Mouse (Mus musculus): ENCODE results near the gene Cmtr1. TPM values are rescaled to one million over a fixed set of nuclear protein-coding genes. Genes with fewer than 3 reads are reported as not detected.

The Cmtr1 gene
- 15.9 and 17.6 TPM in 2 replicates for polyA plus RNA-seq (2012; rRNA removed)

GRCm38 (mm10) chr17:29660076-29660761, at the start of gene Cmtr1:
Gene Cmtr1 (plus strand): TSS chr17:29660595.

DNA sequence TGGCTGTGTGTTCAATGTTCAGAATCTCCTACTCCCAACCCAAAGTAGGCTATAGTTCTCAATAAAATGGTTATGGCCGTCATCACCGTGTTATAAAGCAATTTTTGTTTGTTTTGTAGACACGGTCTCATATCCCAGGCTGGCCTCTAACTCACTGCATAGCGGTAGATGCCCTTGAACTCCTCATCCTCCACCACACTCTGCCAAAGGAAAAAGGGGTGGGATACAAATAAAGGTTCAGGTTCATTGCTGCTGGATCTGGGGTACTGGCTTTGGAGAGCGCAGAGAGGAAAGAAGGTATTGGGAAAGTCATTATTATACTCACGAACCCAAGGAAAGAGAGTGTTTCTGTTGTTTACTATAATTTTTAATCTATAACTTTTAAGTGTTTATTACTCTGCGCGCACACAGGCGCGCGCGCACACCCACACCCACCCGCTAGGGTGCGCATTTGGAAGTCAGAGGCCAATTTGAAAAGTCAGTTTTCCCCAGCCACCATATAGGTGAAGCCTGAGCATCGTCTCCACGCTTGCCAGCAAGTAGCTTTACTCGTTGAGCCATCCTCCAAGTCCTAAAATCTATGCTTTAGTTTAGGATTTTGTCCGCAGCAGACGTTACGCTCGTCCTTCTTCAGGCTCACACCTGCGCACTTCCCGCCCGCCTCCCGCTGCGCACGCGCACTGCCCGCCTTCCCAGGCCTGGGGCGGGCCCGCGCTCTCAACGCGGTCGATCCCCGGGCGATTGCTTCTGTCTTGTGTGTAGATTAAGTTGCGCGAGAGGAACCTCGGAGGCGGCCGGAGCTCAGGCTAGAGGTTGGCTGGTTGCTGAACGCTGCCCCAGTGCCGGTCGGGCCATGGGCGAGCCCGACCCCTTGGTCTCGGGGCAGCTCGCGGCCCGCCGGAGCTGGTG, 46.0 kb upstream of the Cmtr1 start, which contains the start of the genes Rnf8 and Gm28043:
Rnf8 (plus strand) TSS at position 676 of the 909 bp plus-strand sequence.
Gm28043 (plus strand) TSS at position 762 of the 909 bp plus-strand sequence.

DNA sequence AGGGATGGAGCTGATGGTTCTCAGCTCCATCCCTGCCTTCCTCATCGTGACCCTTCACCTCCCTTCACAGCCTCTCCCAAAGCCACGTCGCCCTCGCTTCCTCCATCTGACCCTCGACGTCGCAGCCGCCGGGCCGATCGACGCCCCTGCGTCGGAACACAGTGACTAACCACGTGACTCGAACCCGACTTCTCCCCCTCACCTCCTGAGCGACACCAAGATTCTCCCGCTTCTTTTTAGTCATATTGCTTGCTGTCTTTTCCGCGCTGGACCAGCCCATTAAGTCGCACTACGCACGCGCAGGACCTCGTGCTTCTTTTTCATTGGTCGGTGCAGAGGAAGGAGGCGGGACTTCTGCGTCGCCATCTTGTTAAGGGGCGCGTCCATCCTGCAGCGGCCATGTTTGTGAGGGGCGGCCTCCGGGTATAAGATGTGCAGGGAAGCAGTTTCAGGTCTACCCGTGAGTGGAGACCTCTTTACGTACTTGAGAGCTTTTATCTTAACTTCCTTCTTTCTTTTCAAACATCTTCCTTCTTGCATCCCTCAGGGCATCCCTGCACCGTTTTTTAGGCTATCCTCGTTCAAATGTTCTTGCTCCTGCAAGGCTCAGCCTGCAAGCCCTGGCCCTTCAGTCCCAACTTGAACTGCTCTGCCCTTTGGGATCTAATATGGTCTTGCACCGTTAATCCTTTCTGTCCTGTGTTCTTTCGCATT, 56.5 kb downstream of the Cmtr1 start, which contains the start of gene Ccdc167:
Ccdc167 (minus strand) TSS at position 313 of the 714 bp plus-strand sequence.

Other genes with a start within 250 kb of the Cmtr1 start
- gene Pim1, start 169.8 kb upstream of the Cmtr1 start, polyA plus RNA-seq (2012; rRNA removed): 22.6 and 27.9 TPM in 2 replicates
- gene Gm17657, start 111.0 kb upstream of the Cmtr1 start, polyA plus RNA-seq (2012; rRNA removed): not detected in 2 replicates
- 21.0 and 22.1 TPM in 2 replicates for gene Tbc1d22b, start 110.8 kb upstream of the Cmtr1 start, polyA plus RNA-seq (2012; rRNA removed)
- gene Tmem217, start 108.2 kb upstream of the Cmtr1 start, polyA plus RNA-seq (2012; rRNA removed): not detected in 2 replicates
- gene Rnf8, start 45.8 kb upstream of the Cmtr1 start, polyA plus RNA-seq (2012; rRNA removed): 23.4 and 26.8 TPM in 2 replicates
- gene Gm28043, start 45.7 kb upstream of the Cmtr1 start, polyA plus RNA-seq (2012; rRNA removed): 0.47 and 0.59 TPM in 2 replicates
- 5.3 and 5.7 TPM in 2 replicates for gene Ccdc167, start 56.4 kb downstream of the Cmtr1 start, polyA plus RNA-seq (2012; rRNA removed)

Measured in colon, adult 2 months (tissue).